Mouse (Mus musculus) ES-CJ7 (cell line): ENCODE measurements at regions not wholly inside any gene's neighbourhood (a gene's known extent, or its start where the extent isn't known, plus 50 kb on each side); places are given as distances from the start of the nearest gene placed in this dataset.
A peak's percentile ranks its signal among the peaks of the same experiment; 100 is the strongest.

Source experiments
- DNase-seq: peaks from one replicate; pipeline ENCODE4 v3.0.0; 2011; ENCODE audit warnings: low read depth, low spot score

GRCm38 (mm10) chr14:55168336-55168909, 51.7 kb upstream of the Jph4 start:
- DNase-seq, result no peak

GRCm38 (mm10) chr14:55169021-55169855, 52.5 kb upstream of the Jph4 start:
- DNase-seq, result no peak

GRCm38 (mm10) chr14:55169856-55170117, 52.0 kb upstream of the Dhrs2 start:
- DNase-seq, result no peak

GRCm38 (mm10) chr14:55171311-55172049, 50.3 kb upstream of the Dhrs2 start:
- DNase-seq, result peak; percentile 35
